Mouse (Mus musculus): ENCODE results near the gene Acot8.

DNA sequence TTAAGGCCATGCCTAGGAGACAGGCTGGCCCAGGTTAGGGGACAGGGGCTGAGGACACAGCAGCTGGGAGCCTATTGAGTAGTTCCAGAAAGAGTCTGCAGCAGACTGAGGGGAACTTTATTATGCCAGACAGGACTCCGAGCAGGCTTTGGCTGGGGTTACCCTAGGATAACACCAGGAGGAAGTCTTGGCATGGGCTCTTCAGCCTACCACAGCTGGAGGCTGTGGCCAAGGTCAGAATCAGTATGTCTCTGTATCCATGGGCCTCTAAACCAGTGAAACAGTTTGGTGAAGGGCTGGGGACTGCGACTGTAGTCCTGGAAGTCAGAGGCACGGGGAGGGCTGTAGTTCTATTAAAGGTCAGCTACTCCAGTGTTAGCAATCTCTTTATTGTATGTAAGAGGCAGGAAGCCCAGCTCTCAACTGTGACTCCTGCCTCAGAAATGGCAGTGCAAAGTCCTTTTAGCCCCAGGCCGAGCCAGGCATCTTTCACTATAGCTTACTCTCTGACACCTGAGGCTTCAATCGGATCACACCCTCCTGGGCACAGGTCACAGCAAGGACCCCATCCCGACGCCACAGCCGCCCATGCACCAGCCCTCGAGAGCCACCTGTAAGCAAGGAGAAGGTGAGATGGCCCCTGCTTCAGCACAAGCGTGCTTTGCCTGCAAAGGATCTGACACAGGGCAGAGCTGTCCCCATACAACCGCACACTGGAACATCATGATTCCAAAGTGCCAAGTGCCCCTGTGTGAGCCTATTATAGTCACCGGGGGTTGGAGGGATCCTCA lies 12.1 kb downstream of the Acot8 start:
- TF ChIP-seq POLR2A (IDR thresholded peaks at IDR 0.05; ENCODE audit: low read depth, low read length) (no peak), CTCF (IDR thresholded peaks at IDR 0.05; ENCODE audit: extremely low read depth, insufficient read depth, insufficient read length, insufficient replicate concordance) (no peak)

Data from spleen, adult 2 months (tissue).